Mouse (Mus musculus) bone marrow, adult 2 months (tissue): ENCODE data around the gene Mff.

ENCODE experiments used
- CTCF ChIP-seq: fragments of 200-500 bp; IDR thresholded peaks from 2 replicates; pipeline ENCODE4 v1.5.1; 2011; ENCODE audit warnings: low read length, control low read depth; ENCODE audit not compliant: control insufficient read depth, insufficient read depth
- POLR2A ChIP-seq: fragments of 200-500 bp; IDR thresholded peaks from 2 replicates; pipeline ENCODE4 v1.6.1; 2011; ENCODE audit warnings: low read depth, mild to moderate bottlenecking, control low read depth, low read length, borderline replicate concordance; ENCODE audit not compliant: control insufficient read depth

DNA sequence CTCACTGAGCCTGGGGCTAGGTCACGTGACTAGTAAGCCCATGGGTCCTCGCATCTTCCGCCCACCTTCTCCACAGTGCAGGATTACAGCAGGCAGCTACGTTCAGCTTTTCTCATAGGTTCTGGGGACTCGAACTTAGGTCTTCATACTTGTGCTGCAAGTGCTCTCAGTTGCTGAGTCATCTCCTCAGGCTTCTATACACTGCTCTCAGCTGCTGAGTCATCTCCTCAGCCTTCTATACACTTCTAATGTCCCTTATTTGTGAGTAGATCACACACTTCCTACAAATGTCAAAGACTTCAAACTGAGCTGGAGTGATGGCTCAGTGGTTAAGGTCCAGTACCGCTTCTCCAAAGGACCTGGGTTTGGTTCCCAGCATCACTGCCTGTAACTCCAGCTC, 67.5 kb downstream of the Mff start:
- TF ChIP-seq CTCF (no peak), POLR2A (no peak)
